Comparison of ENCODE assay signal across 9 mouse cellular contexts in the genomic region with DNA sequence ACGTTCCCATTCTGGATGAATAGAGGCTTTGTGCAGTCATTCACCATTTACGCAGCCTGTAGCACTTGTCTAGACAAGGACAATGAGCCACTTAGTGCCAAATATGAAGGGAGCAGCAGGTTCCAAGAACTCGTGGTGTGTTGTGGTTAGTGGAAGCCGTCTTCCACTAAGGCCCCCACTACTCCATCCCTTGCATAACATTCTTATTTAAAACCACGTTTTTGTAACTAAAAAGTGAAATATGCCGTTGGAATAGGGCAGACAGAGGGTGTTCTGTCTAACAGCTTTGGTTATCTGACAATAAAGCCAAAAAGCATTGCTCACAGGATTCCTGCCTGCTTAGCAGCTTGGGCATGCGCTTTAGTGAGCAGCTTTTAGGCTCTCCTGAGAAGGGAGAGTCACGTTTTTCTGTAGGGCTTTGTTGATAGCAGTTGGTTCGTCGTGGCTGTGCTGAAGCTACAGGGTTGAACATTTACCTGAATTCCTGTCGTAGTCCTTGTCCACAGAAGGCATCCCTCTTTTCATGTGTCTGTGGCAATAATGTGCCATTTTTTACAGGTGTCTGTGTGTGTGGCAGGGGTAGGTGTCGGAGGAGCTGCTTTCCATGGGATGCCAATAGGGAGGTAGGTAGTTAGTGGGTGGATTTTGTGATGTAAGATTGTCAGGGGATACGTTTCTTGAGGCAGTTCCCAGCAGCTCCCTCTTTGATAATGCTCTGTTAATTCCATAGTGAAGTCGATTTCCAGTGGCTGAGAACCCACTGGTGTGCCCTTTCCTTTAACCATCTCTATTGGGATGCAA.
DNase-seq lines count a peak whose midpoint lies in the region; ATAC-seq lines count a peak whose summit lies in the region.
"Had no signal": no experiment of that assay in that cellular context is flagged by ENCODE, and none has a peak within 500 bp of the region (broad histone marks: within the 10 kb centered on the region; RNA-seq: fewer than 3 reads in every experiment).

No protein-coding gene starts in this region.

- WGBS in embryonic facial prominence, embryonic 13.5 days, result 43% methylated on average over 14 of the region's 14 CpGs
- 32% methylated on average over 14 of the region's 14 CpGs for WGBS in midbrain, embryonic 14.5 days

- no peak overlapping the region for H3K9ac ChIP-seq in embryonic facial prominence, embryonic 13.5 days
- H3K9ac ChIP-seq in midbrain, embryonic 14.5 days (replicated peaks; ENCODE audit: low read length), result peak overlapping the region; percentile 29; the same call in 1 of the 2 replicates
- H3K9ac ChIP-seq: heart, embryonic 15.5 days had no signal

- peaks cover 3% of the 10 kb centered on the region; the same call in 1 of the 2 replicates for H3K4me1 ChIP-seq in embryonic facial prominence, embryonic 13.5 days
- H3K4me1 ChIP-seq in midbrain, embryonic 14.5 days (ENCODE audit: control insufficient read depth, insufficient read depth, low read length), result no peaks in the 10 kb centered on the region
- H3K4me1 ChIP-seq: heart, embryonic 15.5 days had no signal

- H3K4me3 ChIP-seq in embryonic facial prominence, embryonic 13.5 days, result no peak overlapping the region
- H3K4me3 ChIP-seq in midbrain, embryonic 14.5 days (replicated peaks; ENCODE audit: low read depth, low read length), result no peak overlapping the region; the same call in 1 of the 2 replicates
- H3K4me3 ChIP-seq: heart, embryonic 15.5 days had no signal

- no peaks in the 10 kb centered on the region for H3K36me3 ChIP-seq in embryonic facial prominence, embryonic 13.5 days
- H3K36me3 ChIP-seq in midbrain, embryonic 14.5 days (ENCODE audit: control insufficient read depth, insufficient read depth, low read length), result no peaks in the 10 kb centered on the region
- H3K36me3 ChIP-seq: heart, embryonic 15.5 days had no signal

- ATAC-seq in embryonic facial prominence, embryonic 13.5 days (ENCODE audit: insufficient number of reproducible peaks, insufficient read depth, low FRiP score, low TSS enrichment, low read depth), result no peak
- ATAC-seq in midbrain, embryonic 14.5 days (ENCODE audit: low FRiP score, low TSS enrichment), result peak; percentile 75
- ATAC-seq in megakaryocyte, adult 5-6 weeks (ENCODE audit: poor library complexity, severe bottlenecking), result no peak

- DNase-seq in R1 (ENCODE audit: low read depth, low spot score), result peak; percentile 19
- DNase-seq in layer of hippocampus, adult 18-20 months (ENCODE audit: low spot score in 2 of 2), result peak; percentile 12 to 55
- DNase-seq in midbrain, embryonic 14.5 days, result peak; percentile 71
- no peak for DNase-seq in kidney, adult 11 months
- DNase-seq in testis, postnatal 10 days (ENCODE audit: low spot score), result no peak
- no peak for DNase-seq in kidney, postnatal 4 days

- H3K9me3 ChIP-seq in embryonic facial prominence, embryonic 13.5 days, result no peaks in the 10 kb centered on the region
- H3K9me3 ChIP-seq in midbrain, embryonic 14.5 days (ENCODE audit: control insufficient read depth, low read length), result no peaks in the 10 kb centered on the region
- H3K9me3 ChIP-seq: heart, embryonic 15.5 days had no signal

- H3K4me2 ChIP-seq in embryonic facial prominence, embryonic 13.5 days, result no peak overlapping the region
- H3K4me2 ChIP-seq in midbrain, embryonic 14.5 days (ENCODE audit: low read length), result peak overlapping the region; percentile 43
- H3K4me2 ChIP-seq: heart, embryonic 15.5 days had no signal

- H3K27me3 ChIP-seq in embryonic facial prominence, embryonic 13.5 days, result no peaks in the 10 kb centered on the region
- H3K27me3 ChIP-seq in midbrain, embryonic 14.5 days (ENCODE audit: control insufficient read depth, insufficient read depth, low read length), result no peaks in the 10 kb centered on the region
- H3K27me3 ChIP-seq: heart, embryonic 15.5 days had no signal

- H3K27ac ChIP-seq in embryonic facial prominence, embryonic 13.5 days, result 0 out of 2 replicates have a peak overlapping the region, but pooled peaks have one; percentile 8
- peak overlapping the region; percentile 49 for H3K27ac ChIP-seq in midbrain, embryonic 14.5 days (replicated peaks; ENCODE audit: low read depth, low read length)
- H3K27ac ChIP-seq: heart, embryonic 15.5 days had no signal

Comparison
In these comparisons a context has a peak if more than half of its experiments do, and no peak if none do; other contexts are left out.
1. DNase-seq: peak in R1 (single experiment), layer of hippocampus, adult 18-20 months (2 of 2) and midbrain, embryonic 14.5 days (single experiment); none in kidney, adult 11 months (single experiment), testis, postnatal 10 days (single experiment) and kidney, postnatal 4 days (0 of 2).